Mouse (Mus musculus) kidney, embryonic 16.5 days (tissue): ENCODE measurements around the gene Zfp383. TPM values are rescaled to one million over a fixed set of nuclear protein-coding genes. Genes with fewer than 3 reads are reported as not detected.

Experiments used
- ATAC-seq: fragments of 200-750 bp; cut with Nextera tagmentation; 2 replicates; pipeline ENCODE4 v1.8.0; 2017; ENCODE audit warnings: moderate TSS enrichment; ENCODE audit not compliant: low FRiP score, low TSS enrichment
- H3K27ac ChIP-seq: fragments of 300-500 bp; sonication (generic); 2 replicates; pipeline ENCODE4 v1.5.1; 2014; ENCODE audit warnings: low read length
- H3K27me3 ChIP-seq: fragments of 300-500 bp; sonication (generic); 2 replicates; pipeline ENCODE4 v1.6.1; 2014; ENCODE audit warnings: low read length, control low read depth, mixed read lengths; ENCODE audit not compliant: insufficient read depth
- H3K36me3 ChIP-seq: fragments of 300-500 bp; sonication (generic); 2 replicates; pipeline ENCODE4 v1.6.1; 2014; ENCODE audit warnings: low read length, control low read depth, mixed read lengths; ENCODE audit not compliant: insufficient read depth
- H3K4me1 ChIP-seq: fragments of 300-500 bp; sonication (generic); 2 replicates; pipeline ENCODE4 v1.6.1; 2014; ENCODE audit warnings: low read length, control low read depth, mixed read lengths; ENCODE audit not compliant: insufficient read depth
- H3K4me2 ChIP-seq: fragments of 300-500 bp; sonication (generic); replicated peaks from 2 replicates; pipeline ENCODE4 v1.6.1; 2014; ENCODE audit warnings: low read depth, low read length
- H3K4me3 ChIP-seq: fragments of 300-500 bp; sonication (generic); 2 replicates; pipeline ENCODE4 v1.5.1; 2014; ENCODE audit warnings: mild to moderate bottlenecking, low read length
- H3K9ac ChIP-seq: fragments of 300-500 bp; sonication (generic); replicated peaks from 2 replicates; pipeline ENCODE4 v1.6.1; 2014; ENCODE audit warnings: low read length
- H3K9me3 ChIP-seq: fragments of 300-500 bp; sonication (generic); 2 replicates; pipeline ENCODE4 v1.6.1; 2016; ENCODE audit warnings: low read length, control low read depth
- WGBS: fragments of 180-500 bp; shearing (Covaris S2); extraction: QIAGEN DNeasy Blood & Tissue Kit; methylation state at CpG from one replicate; pipeline ENCODE4 v1.1.7; 2014; 5-methylcytosine and 5-hydroxymethylcytosine counted together
- polyA plus RNA-seq: library from polyadenylated mRNA; unstranded; fragments of >200 nt; fragmentation: Nextera tagmentation; extraction: Ambion mirVana; gene quantifications from 2 replicates; pipeline ENCODE4 v1.2.1, GENCODE M21; 2015

Zfp383 gene
- polyA plus RNA-seq, 1 experiment from 2014 or later: 5.3 TPM

DNA sequence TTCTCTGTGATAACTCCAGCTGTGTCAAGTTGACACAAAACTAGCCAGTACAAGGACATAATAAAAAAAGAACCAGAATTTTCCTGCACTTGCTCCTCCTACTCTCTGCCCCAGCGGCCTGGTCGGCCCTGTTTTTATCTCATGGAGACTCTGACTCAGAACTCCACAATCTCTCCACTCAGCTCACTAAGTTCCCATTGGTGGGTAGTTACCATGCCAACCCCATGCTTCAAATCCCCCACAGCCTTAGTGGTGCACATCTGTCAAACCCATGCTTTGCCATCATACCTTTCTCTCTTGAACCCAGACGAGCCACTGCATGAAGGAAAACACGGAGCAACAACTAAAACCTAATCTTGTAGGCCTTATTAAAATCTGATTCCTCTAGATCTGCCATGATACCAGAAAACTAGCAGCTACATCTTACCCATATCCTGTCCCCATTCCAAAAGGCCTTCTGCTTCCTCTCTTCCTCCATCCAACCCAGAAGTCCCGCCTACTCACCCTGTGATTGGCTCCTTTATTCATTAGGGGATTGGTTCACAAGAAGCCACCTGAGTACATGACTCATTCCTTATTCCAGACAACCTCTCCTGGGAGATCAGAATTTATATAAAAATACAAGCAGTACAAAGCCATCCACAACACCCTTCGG is 13.5 kb downstream of the Zfp383 start:
- WGBS: 82% methylated on average over 6 of the region's 6 CpGs
- no peak overlapping the region for H3K4me2 ChIP-seq
- no peak for ATAC-seq
- no peak overlapping the region for H3K4me3 ChIP-seq
- H3K4me1 ChIP-seq: no peaks in the 10 kb centered on the region
- H3K27me3 ChIP-seq: no peaks in the 10 kb centered on the region
- H3K27ac ChIP-seq: no peak overlapping the region
- no peaks in the 10 kb centered on the region; the same call in 1 of the 2 replicates for H3K9me3 ChIP-seq
- no peak overlapping the region for H3K9ac ChIP-seq
- no peaks in the 10 kb centered on the region for H3K36me3 ChIP-seq

DNA sequence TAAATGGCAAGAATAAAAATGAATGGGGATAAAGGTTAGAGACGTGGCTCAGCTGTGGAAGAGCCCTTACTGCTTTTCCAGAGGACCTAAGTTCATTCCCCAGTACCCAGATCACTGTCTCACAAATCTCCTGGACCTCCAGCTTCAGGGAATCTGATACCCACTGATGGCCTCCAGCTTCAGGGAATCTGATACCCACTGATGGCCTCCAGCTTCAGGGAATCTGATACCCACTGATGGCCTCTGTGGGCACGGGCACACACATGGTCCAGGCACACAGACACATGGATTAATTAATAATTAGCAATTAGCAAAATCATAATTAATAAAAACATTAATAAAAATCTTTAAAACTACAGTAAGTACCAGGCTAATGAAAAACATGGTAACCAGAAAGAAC is 14.8 kb downstream of the Zfp383 start:
- Histone ChIP-seq H3K27me3 (no peaks in the 10 kb centered on the region), H3K36me3 (no peaks in the 10 kb centered on the region), H3K4me3 (no peak overlapping the region), H3K27ac (no peak overlapping the region), H3K4me1 (no peaks in the 10 kb centered on the region), H3K9ac (no peak overlapping the region), H3K9me3 (no peaks in the 10 kb centered on the region; the same call in 1 of the 2 replicates), H3K4me2 (no peak overlapping the region)
- ATAC-seq: peak; percentile 59; the same call in 1 of the 2 replicates
- WGBS: 17% methylated on average over 2 of the region's 2 CpGs

DNA sequence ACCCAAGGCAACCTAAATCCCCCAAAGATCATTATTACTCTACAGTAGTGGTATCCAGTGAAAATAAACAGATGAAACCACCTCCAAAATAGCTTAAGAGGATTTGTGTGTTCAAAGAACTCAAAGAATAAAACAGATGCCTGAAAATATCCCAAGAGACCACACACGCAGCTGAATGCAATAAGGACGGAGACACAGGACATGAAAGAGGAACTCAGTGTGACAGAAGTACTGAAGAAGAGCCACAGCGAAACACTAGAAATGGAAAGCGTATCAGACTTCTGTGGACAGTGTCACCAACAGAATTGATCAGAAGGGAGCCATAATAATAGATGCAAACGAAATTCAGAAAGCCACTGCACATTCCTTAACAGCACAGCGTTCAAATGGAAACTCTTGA is 30.8 kb downstream of the Zfp383 start:
- H3K4me3 ChIP-seq: no peak overlapping the region
- H3K4me2 ChIP-seq: no peak overlapping the region
- H3K27me3 ChIP-seq: no peaks in the 10 kb centered on the region
- no peaks in the 10 kb centered on the region for H3K9me3 ChIP-seq
- no peak overlapping the region for H3K9ac ChIP-seq
- no peak for ATAC-seq
- WGBS: 86% methylated on average over 6 of the region's 6 CpGs
- no peaks in the 10 kb centered on the region for H3K4me1 ChIP-seq
- H3K36me3 ChIP-seq: peaks cover 42% of the 10 kb centered on the region
- no peak overlapping the region for H3K27ac ChIP-seq

DNA sequence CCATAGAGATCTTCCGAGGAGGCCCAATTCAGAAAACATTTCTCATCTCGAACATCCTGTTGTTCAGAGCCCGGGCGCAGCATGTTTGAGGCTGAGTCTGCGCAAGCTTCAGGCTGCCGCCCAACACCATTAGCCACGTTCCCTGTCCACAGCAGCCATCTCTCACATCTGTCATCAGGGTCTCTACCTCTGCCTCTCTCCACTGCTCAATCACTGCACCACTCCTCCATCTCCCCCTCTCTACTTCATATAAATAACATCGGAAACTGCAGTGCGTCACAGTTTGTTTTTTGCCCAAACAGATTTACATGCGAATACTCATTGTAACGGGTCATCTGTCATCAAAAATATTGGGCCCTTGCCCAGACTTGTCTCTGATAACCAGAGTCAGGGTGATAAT is 33.0 kb downstream of the Zfp383 start:
- H3K27me3 ChIP-seq: no peaks in the 10 kb centered on the region
- H3K4me2 ChIP-seq: no peak overlapping the region
- no peaks in the 10 kb centered on the region for H3K4me1 ChIP-seq
- no peaks in the 10 kb centered on the region for H3K9me3 ChIP-seq
- no peak overlapping the region for H3K27ac ChIP-seq
- H3K4me3 ChIP-seq: no peak overlapping the region
- H3K36me3 ChIP-seq: peaks cover 21% of the 10 kb centered on the region
- 87% methylated on average over 11 of the region's 11 CpGs for WGBS
- H3K9ac ChIP-seq: no peak overlapping the region
- no peak for ATAC-seq

DNA sequence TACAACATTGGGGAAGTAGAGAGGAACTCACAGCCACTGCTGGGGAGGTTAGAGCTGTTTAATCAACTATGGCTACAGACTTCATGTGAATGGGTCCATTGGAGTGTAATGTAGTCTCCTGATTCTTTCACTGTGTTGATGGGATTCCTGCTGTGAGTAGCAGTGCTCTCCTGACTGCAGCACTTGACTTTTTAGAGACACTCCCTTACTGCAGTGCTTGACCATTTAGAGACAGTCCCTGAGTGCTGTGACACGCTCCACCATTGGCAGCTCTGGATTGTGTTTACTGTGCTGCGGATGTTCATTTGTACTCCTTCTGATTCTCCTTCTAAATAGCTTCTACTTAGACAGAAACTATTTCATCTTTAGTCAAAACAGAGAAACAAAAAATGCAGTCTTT is 34.7 kb downstream of the Zfp383 start:
- H3K4me3 ChIP-seq: no peak overlapping the region
- H3K4me2 ChIP-seq: no peak overlapping the region
- no peaks in the 10 kb centered on the region for H3K9me3 ChIP-seq
- ATAC-seq: no peak
- no peak overlapping the region for H3K9ac ChIP-seq
- no peak overlapping the region for H3K27ac ChIP-seq
- no peaks in the 10 kb centered on the region for H3K4me1 ChIP-seq
- WGBS: 49% methylated on average over 2 of the region's 2 CpGs
- peaks cover 5% of the 10 kb centered on the region for H3K36me3 ChIP-seq
- H3K27me3 ChIP-seq: no peaks in the 10 kb centered on the region

DNA sequence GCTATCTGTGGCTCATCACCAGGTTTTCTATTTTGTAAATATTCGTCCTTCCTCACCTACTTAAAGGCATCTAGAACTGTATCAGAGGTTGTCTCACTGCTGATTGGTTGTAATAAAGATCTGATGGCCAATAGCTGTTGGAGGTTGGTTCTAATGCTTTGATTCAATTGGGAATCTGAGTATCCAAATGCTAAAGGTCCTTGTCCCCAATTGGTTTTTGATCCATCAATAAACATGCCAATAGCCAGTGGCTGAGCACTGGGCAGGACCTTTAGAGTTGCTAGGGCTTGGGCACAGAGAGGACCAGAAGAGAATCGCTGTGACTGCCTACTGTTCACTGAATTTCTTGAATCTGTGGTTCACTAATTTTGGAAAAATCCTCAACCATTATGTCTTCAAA is 35.7 kb downstream of the Zfp383 start:
- Histone ChIP-seq H3K9me3 (no peaks in the 10 kb centered on the region), H3K4me3 (no peak overlapping the region), H3K4me2 (no peak overlapping the region), H3K9ac (no peak overlapping the region), H3K36me3 (peaks cover 7% of the 10 kb centered on the region), H3K27ac (no peak overlapping the region), H3K4me1 (no peaks in the 10 kb centered on the region), H3K27me3 (no peaks in the 10 kb centered on the region)
- no peak for ATAC-seq
- WGBS: 73% methylated on average over 2 of the region's 2 CpGs

DNA sequence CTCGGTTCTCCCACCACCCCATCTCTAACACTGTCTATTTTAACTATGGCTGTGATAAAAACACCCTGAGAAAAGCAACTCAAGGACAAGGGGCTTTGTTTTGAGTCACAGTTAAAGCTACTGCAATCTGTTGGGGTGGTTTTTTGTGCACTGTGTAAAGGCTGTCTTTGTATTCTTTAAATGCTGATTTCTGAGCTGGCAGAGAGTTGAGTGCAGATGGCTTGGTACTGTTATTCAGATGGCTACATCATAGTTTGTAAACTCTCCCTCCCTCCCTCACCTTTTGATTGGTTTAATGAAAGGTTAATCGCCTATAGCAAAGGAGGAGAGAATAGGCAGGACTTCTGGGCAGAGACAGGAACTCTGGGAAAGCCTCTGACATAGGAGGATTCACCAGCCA is 36.2 kb downstream of the Zfp383 start:
- Histone ChIP-seq H3K27ac (no peak overlapping the region), H3K36me3 (peaks cover 7% of the 10 kb centered on the region)
- WGBS: 81% methylated on average over 2 of the region's 2 CpGs

DNA sequence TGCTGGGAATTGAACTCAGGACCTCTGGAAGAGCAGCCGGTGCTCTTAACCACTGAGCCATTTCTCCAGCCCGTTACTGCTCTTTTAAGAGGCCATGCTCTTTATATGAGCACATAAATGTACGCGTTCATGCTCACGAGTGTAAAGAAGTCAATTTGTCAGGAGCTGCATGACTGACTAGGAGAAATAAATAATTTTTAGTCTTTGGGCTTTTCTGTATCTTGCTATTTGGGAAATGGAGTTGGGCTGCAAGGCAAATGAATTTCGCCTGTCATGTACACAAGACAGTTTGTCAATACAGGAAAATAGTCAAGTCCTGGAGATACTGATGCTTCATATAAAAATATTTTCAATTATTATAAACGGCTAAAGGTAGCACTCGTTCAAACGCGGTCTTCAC is 45.1 kb downstream of the Zfp383 start:
- H3K36me3 ChIP-seq: peaks cover 7% of the 10 kb centered on the region
- H3K4me3 ChIP-seq: peak overlapping the region; percentile 69
- WGBS: 40% methylated on average over 10 of the region's 10 CpGs
- H3K4me1 ChIP-seq: peaks cover 8% of the 10 kb centered on the region; the same call in 1 of the 2 replicates
- no peak for ATAC-seq
- no peaks in the 10 kb centered on the region for H3K9me3 ChIP-seq
- H3K9ac ChIP-seq: peak overlapping the region; percentile 83
- peak overlapping the region; percentile 96 for H3K27ac ChIP-seq
- H3K27me3 ChIP-seq: no peaks in the 10 kb centered on the region
- peak overlapping the region; percentile 74 for H3K4me2 ChIP-seq

More for the DNA sequence above, 36.2 kb downstream of the Zfp383 start:
- H3K9ac ChIP-seq: no peak overlapping the region
- H3K4me2 ChIP-seq: no peak overlapping the region
- no peak overlapping the region for H3K4me3 ChIP-seq
- ATAC-seq: no peak
- no peaks in the 10 kb centered on the region for H3K4me1 ChIP-seq
- no peaks in the 10 kb centered on the region for H3K27me3 ChIP-seq
- H3K9me3 ChIP-seq: no peaks in the 10 kb centered on the region

DNA sequence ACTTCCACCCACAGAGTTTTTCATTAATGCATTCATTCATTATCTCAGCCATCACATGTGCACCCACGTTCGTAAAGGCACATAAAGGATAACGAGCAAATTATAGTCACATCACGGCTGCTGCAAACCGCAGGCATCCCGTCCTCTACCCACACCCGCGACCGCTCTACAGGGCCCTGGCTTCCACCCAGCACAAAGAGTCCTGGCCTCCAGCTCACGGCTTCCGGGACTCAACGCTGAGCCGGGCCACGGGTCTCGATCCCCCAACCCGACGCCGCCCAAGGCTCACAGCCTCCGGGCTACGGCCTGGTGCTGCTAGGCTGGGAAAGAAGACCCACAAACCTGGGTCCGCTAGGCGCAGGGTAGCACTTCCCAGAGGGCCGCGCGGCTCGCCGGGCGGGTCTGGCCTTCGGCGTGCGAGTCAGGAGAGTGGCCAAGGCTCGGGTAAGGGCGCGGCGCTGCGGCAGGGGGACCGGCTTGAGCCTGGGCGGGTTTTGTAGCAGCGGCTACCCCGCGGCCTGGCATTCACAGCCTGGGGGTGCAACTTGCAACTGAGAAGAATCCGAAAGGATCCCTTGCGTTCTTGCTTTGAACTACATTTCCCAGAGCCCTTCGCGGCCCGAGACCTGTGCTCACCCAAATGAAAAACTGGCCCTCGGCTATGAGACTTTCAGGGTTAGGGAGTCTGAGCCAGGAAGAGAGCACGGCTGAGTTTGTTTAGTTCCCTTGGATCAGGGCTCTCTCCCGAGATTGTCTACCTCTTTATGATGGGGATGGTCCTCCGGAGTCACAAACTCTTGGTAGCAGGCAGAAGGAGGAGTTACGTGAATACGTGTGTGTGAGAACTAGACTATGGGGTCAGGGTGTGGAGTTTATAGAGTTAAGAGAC is 45.7 kb downstream of the Zfp383 start, which contains the start of gene Zfp74:
TSS of gene Zfp74 (minus strand) at position 577 of the 889 bp plus-strand sequence.
- under 1% methylated on average over 51 of the region's 52 CpGs for WGBS
- H3K27me3 ChIP-seq: no peaks in the 10 kb centered on the region

DNA sequence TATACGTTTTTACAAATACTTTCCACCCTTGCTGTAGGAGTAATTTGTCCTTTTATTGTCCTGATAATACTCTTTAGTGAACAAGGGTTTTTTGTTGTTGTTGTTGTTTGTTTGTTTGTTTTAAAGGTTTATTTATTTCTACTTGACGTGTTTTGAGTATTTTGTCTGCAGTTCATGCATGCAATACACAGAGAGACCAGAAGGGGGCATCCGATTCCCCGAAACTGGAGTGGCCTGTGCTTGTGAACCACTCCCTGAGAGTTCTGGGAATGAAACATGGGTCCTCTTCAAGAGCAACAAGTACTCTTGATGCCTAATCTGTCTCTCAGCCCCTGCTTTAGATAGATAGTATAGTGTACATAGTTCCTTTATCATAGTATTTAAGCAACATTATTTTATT is 46.7 kb downstream of the Zfp383 start:
- Histone ChIP-seq H3K9ac (no peak overlapping the region), H3K36me3 (peaks cover 4% of the 10 kb centered on the region), H3K4me3 (peak overlapping the region; percentile 69), H3K27ac (no peak overlapping the region), H3K27me3 (no peaks in the 10 kb centered on the region), H3K4me2 (peak overlapping the region; percentile 74), H3K9me3 (no peaks in the 10 kb centered on the region), H3K4me1 (peaks cover 8% of the 10 kb centered on the region; the same call in 1 of the 2 replicates)
- ATAC-seq: no peak
- 30% methylated on average over 4 of the region's 4 CpGs for WGBS

More for the DNA sequence above, 45.7 kb downstream of the Zfp383 start, which contains the start of gene Zfp74:
- Histone ChIP-seq H3K9ac (peak within 1 kb of the TSS; percentile 83), H3K4me2 (peak within 1 kb of the TSS; percentile 74), H3K27ac (peak within 1 kb of the TSS; percentile 96), H3K4me3 (peak within 1 kb of the TSS; percentile 69), H3K36me3 (peaks cover 4% of the 10 kb centered on the region), H3K9me3 (no peaks in the 10 kb centered on the region), H3K4me1 (peaks cover 8% of the 10 kb centered on the region; the same call in 1 of the 2 replicates)
- peak; percentile 94 for ATAC-seq
